Mouse (Mus musculus): ENCODE data around the gene Ubtd2.

- TF ChIP-seq CTCF (conservative IDR thresholded peaks at IDR 0.05; ENCODE audit: low read length) (no peak), NANOG (IDR thresholded peaks at IDR 0.05; ENCODE audit: borderline replicate concordance, low read length) (no peak), POU5F1 (IDR thresholded peaks at IDR 0.05; ENCODE audit: borderline replicate concordance, low read length) (no peak)
Observed at GRCm38 (mm10) chr11:32539717-32540116, 84.5 kb downstream of the Ubtd2 start.
